Mouse (Mus musculus): ENCODE data around the gene Stat5a. TPM values are rescaled to one million over a fixed set of nuclear protein-coding genes. Genes with fewer than 3 reads are reported as not detected.
A peak's percentile ranks its signal among the peaks of the same experiment; 100 is the strongest.

Gene Stat5a
- polyA plus RNA-seq, 1 experiment: 3.6 TPM

GRCm38 (mm10) chr11:100852088-100852487 lies 7.1 kb upstream of the Stat5a start:
- TF ChIP-seq POLR2A (IDR thresholded peaks at IDR 0.05; ENCODE audit: insufficient read depth, low read length) (no peak), CTCF (IDR thresholded peaks at IDR 0.05; ENCODE audit: low read depth, low read length) (no peak), EP300 (IDR thresholded peaks at IDR 0.05; ENCODE audit: insufficient read depth, low read depth, low read length) (no peak)
- H3K4me1 ChIP-seq (ENCODE audit: control insufficient read depth, insufficient read depth, low read length): no peaks in the 10 kb centered on the region
- no peak overlapping the region for H3K9ac ChIP-seq (ENCODE audit: low read depth, poor library complexity, severe bottlenecking)
- H3K27ac ChIP-seq (ENCODE audit: insufficient read depth, low read length): no peak overlapping the region
- no peaks in the 10 kb centered on the region for H3K9me3 ChIP-seq (replicated peaks; ENCODE audit: control insufficient read depth, insufficient read depth, low read length, poor library complexity, severe bottlenecking)
- H3K36me3 ChIP-seq (ENCODE audit: control insufficient read depth, insufficient read depth, low read length, poor library complexity, severe bottlenecking): no peaks in the 10 kb centered on the region
- H3K27me3 ChIP-seq (ENCODE audit: control insufficient read depth, insufficient read depth, low read length, poor library complexity, severe bottlenecking): peaks cover 14% of the 10 kb centered on the region
- H3K4me3 ChIP-seq (ENCODE audit: low read depth, low read length): no peak overlapping the region

- H3K4me3 ChIP-seq (ENCODE audit: low read depth, low read length): no peak overlapping the region
- H3K27me3 ChIP-seq (ENCODE audit: control insufficient read depth, insufficient read depth, low read length, poor library complexity, severe bottlenecking): peaks cover 14% of the 10 kb centered on the region
- H3K4me1 ChIP-seq (ENCODE audit: control insufficient read depth, insufficient read depth, low read length): no peaks in the 10 kb centered on the region
- H3K9me3 ChIP-seq (replicated peaks; ENCODE audit: control insufficient read depth, insufficient read depth, low read length, poor library complexity, severe bottlenecking): no peaks in the 10 kb centered on the region
- H3K27ac ChIP-seq (ENCODE audit: insufficient read depth, low read length): no peak overlapping the region
- no peak for TF ChIP-seq EP300 (IDR thresholded peaks at IDR 0.05; ENCODE audit: insufficient read depth, low read depth, low read length)
- TF ChIP-seq CTCF (IDR thresholded peaks at IDR 0.05; ENCODE audit: low read depth, low read length): no peak
- no peak for TF ChIP-seq POLR2A (IDR thresholded peaks at IDR 0.05; ENCODE audit: insufficient read depth, low read length)
- H3K9ac ChIP-seq (ENCODE audit: low read depth, poor library complexity, severe bottlenecking): no peak overlapping the region
- H3K36me3 ChIP-seq (ENCODE audit: control insufficient read depth, insufficient read depth, low read length, poor library complexity, severe bottlenecking): no peaks in the 10 kb centered on the region
Measured at GRCm38 (mm10) chr11:100853018-100853417, 6.1 kb upstream of the Stat5a start.

DNA sequence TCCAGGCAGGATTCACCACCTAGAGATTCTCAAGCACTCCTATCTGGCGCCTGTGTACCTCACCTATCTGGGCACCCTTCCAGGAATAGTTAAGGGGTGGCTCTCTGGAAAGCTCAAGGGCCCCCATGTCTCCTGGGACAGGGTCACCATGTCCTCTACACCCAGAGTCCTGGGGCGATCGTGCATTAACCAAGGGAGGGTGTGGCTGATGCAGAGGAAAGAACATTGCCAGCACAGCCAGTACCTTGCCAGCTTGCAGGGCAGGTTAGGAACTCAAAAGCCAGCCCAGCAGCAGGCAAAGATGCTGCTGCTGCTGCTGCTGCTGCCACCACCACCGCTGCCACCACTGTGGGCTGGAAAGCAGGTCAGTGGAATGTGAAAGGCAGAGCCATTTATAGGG lies 4.9 kb upstream of the Stat5a start:
- Histone ChIP-seq H3K9me3 (replicated peaks; ENCODE audit: control insufficient read depth, insufficient read depth, low read length, poor library complexity, severe bottlenecking) (no peaks in the 10 kb centered on the region), H3K4me1 (ENCODE audit: control insufficient read depth, insufficient read depth, low read length) (no peaks in the 10 kb centered on the region), H3K27ac (ENCODE audit: insufficient read depth, low read length) (no peak overlapping the region), H3K36me3 (ENCODE audit: control insufficient read depth, insufficient read depth, low read length, poor library complexity, severe bottlenecking) (no peaks in the 10 kb centered on the region), H3K9ac (ENCODE audit: low read depth, poor library complexity, severe bottlenecking) (no peak overlapping the region), H3K4me3 (ENCODE audit: low read depth, low read length) (no peak overlapping the region), H3K27me3 (ENCODE audit: control insufficient read depth, insufficient read depth, low read length, poor library complexity, severe bottlenecking) (peaks cover 9% of the 10 kb centered on the region)
- no peak for TF ChIP-seq POLR2A (IDR thresholded peaks at IDR 0.05; ENCODE audit: insufficient read depth, low read length)
- TF ChIP-seq CTCF (IDR thresholded peaks at IDR 0.05; ENCODE audit: low read depth, low read length): no peak
- TF ChIP-seq EP300 (IDR thresholded peaks at IDR 0.05; ENCODE audit: insufficient read depth, low read depth, low read length): no peak

DNA sequence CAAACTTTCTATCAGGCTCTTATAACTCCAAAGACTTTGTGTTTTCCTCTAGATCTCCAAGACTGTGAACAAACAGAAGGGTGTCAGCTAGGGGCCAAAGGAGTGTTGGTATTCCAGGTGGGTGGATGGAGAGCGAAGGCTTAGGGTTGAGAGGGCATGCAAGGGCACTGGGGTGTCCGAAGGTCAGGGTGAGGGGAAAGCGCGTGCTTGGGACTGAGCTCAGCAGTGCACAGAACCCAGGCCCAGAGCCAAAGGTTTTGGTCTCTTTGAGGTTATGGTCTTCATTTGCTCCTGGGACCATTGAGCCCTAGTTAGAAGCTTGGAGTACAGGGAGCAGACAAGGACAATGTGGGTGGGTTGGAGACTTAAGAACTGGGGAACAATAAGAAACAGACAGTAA lies 4.0 kb upstream of the Stat5a start:
- TF ChIP-seq CTCF (IDR thresholded peaks at IDR 0.05; ENCODE audit: low read depth, low read length) (no peak), POLR2A (IDR thresholded peaks at IDR 0.05; ENCODE audit: insufficient read depth, low read length) (no peak), EP300 (IDR thresholded peaks at IDR 0.05; ENCODE audit: insufficient read depth, low read depth, low read length) (no peak)
- Histone ChIP-seq H3K9me3 (replicated peaks; ENCODE audit: control insufficient read depth, insufficient read depth, low read length, poor library complexity, severe bottlenecking) (no peaks in the 10 kb centered on the region), H3K4me3 (ENCODE audit: low read depth, low read length) (no peak overlapping the region), H3K4me1 (ENCODE audit: control insufficient read depth, insufficient read depth, low read length) (no peaks in the 10 kb centered on the region), H3K36me3 (ENCODE audit: control insufficient read depth, insufficient read depth, low read length, poor library complexity, severe bottlenecking) (no peaks in the 10 kb centered on the region), H3K9ac (ENCODE audit: low read depth, poor library complexity, severe bottlenecking) (no peak overlapping the region), H3K27me3 (ENCODE audit: control insufficient read depth, insufficient read depth, low read length, poor library complexity, severe bottlenecking) (peaks cover 1% of the 10 kb centered on the region; the same call in 1 of the 2 replicates), H3K27ac (ENCODE audit: insufficient read depth, low read length) (no peak overlapping the region)

GRCm38 (mm10) chr11:100857960-100858359 lies 1.2 kb upstream of the Stat5a start:
- Histone ChIP-seq H3K36me3 (ENCODE audit: control insufficient read depth, insufficient read depth, low read length, poor library complexity, severe bottlenecking) (no peaks in the 10 kb centered on the region), H3K9me3 (replicated peaks; ENCODE audit: control insufficient read depth, insufficient read depth, low read length, poor library complexity, severe bottlenecking) (no peaks in the 10 kb centered on the region), H3K27me3 (ENCODE audit: control insufficient read depth, insufficient read depth, low read length, poor library complexity, severe bottlenecking) (no peaks in the 10 kb centered on the region), H3K4me1 (ENCODE audit: control insufficient read depth, insufficient read depth, low read length) (no peaks in the 10 kb centered on the region), H3K4me3 (ENCODE audit: low read depth, low read length) (no peak overlapping the region), H3K9ac (ENCODE audit: low read depth, poor library complexity, severe bottlenecking) (no peak overlapping the region), H3K27ac (ENCODE audit: insufficient read depth, low read length) (no peak overlapping the region)
- TF ChIP-seq POLR2A (IDR thresholded peaks at IDR 0.05; ENCODE audit: insufficient read depth, low read length) (no peak), CTCF (IDR thresholded peaks at IDR 0.05; ENCODE audit: low read depth, low read length) (no peak), EP300 (IDR thresholded peaks at IDR 0.05; ENCODE audit: insufficient read depth, low read depth, low read length) (no peak)

GRCm38 (mm10) chr11:100859579-100860075 lies 476 bp downstream of the Stat5a start:
- TF ChIP-seq CTCF (IDR thresholded peaks at IDR 0.05; ENCODE audit: low read depth, low read length) (no peak), EP300 (IDR thresholded peaks at IDR 0.05; ENCODE audit: insufficient read depth, low read depth, low read length) (no peak), POLR2A (IDR thresholded peaks at IDR 0.05; ENCODE audit: insufficient read depth, low read length) (no peak)
- Histone ChIP-seq H3K27me3 (ENCODE audit: control insufficient read depth, insufficient read depth, low read length, poor library complexity, severe bottlenecking) (no peaks in the 10 kb centered on the region), H3K9ac (ENCODE audit: low read depth, poor library complexity, severe bottlenecking) (peak overlapping the region; percentile 32; the same call in 1 of the 2 replicates)

More at GRCm38 (mm10) chr11:100859579-100860075, 476 bp downstream of the Stat5a start:
- Histone ChIP-seq H3K36me3 (ENCODE audit: control insufficient read depth, insufficient read depth, low read length, poor library complexity, severe bottlenecking) (no peaks in the 10 kb centered on the region), H3K4me1 (ENCODE audit: control insufficient read depth, insufficient read depth, low read length) (no peaks in the 10 kb centered on the region), H3K9me3 (replicated peaks; ENCODE audit: control insufficient read depth, insufficient read depth, low read length, poor library complexity, severe bottlenecking) (no peaks in the 10 kb centered on the region), H3K4me3 (ENCODE audit: low read depth, low read length) (no peak overlapping the region), H3K27ac (ENCODE audit: insufficient read depth, low read length) (no peak overlapping the region)

Data from ES-Bruce4 (cell line).